Comparison of ENCODE assay signal across 14 mouse cellular contexts in the genomic region with DNA sequence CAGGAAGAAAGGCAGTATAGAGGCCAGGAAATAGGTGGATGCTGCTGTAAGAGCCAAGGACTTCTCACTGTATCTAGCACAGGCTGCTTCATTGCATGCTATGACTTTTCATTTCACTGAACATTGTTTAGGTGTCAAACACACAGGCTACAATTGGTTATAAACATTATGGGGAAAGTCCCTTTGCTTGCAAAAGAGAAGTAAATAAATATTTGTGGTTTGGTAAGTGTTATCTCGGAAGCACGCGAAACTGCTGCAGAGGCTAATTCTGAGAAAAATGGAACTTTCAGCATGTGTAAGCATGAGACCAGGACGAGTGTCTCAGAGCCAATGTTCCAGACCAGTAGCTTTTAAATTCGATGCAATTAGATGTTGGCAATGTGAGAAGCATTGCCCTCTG. TPM values are rescaled to one million over a fixed set of nuclear protein-coding genes. Genes with fewer than 3 reads are reported as not detected.
DNase-seq lines count a peak whose midpoint lies in the region; ATAC-seq and TF ChIP-seq lines count a peak whose summit lies in the region.
"Had no signal": no experiment of that assay in that cellular context is flagged by ENCODE, and none has a peak within 500 bp of the region (broad histone marks: within the 10 kb centered on the region; RNA-seq: fewer than 3 reads in every experiment).

No protein-coding gene starts in this region.

- peak; percentile 25 for DNase-seq in liver, adult 2 months (ENCODE audit: extremely low read depth, low read depth, low spot score)
- DNase-seq in MEL (ENCODE audit: low read depth, low spot score) = peak; percentile 66
- DNase-seq in forebrain, embryonic 14.5 days (ENCODE audit: low spot score) = no peak
- no peak for DNase-seq in lung, postnatal 0 days (ENCODE audit: low spot score)
- no peak for DNase-seq in urinary bladder, adult 2 months (ENCODE audit: low spot score)
- DNase-seq: adrenal gland, postnatal 36 days; liver, embryonic 13.5 days; lung, postnatal 14 days had no signal

- H3K79me2 ChIP-seq in liver, adult 2 months (ENCODE audit: control insufficient read depth, insufficient read depth, low read length) = no peaks in the 10 kb centered on the region
- no peaks in the 10 kb centered on the region for H3K79me2 ChIP-seq in MEL (ENCODE audit: control insufficient read depth, insufficient read depth, low read length, poor library complexity)

- H3K27ac ChIP-seq in liver, adult 2 months (replicated peaks; ENCODE audit: insufficient read depth, low read depth, low read length) = no peak overlapping the region
- H3K27ac ChIP-seq in liver, embryonic 12.5 days = no peak overlapping the region
- H3K27ac ChIP-seq in MEL (ENCODE audit: control insufficient read depth, low read depth, low read length) = peak overlapping the region; percentile 45
- H3K27ac ChIP-seq in forebrain, embryonic 14.5 days (ENCODE audit: low read depth, low read length) = no peak overlapping the region
- H3K27ac ChIP-seq in lung, postnatal 0 days (ENCODE audit: low read length) = no peak overlapping the region
- H3K27ac ChIP-seq: liver, embryonic 13.5 days; midbrain, embryonic 12.5 days had no signal

- no peaks in the 10 kb centered on the region for H3K27me3 ChIP-seq in liver, adult 2 months (ENCODE audit: control insufficient read depth, insufficient read depth, low read length)
- H3K27me3 ChIP-seq in liver, embryonic 12.5 days (replicated peaks) = no peaks in the 10 kb centered on the region
- no peaks in the 10 kb centered on the region for H3K27me3 ChIP-seq in MEL (ENCODE audit: control insufficient read depth in 1 of 2, insufficient read depth in 2 of 2, low read length in 2 of 2)
- H3K27me3 ChIP-seq in forebrain, embryonic 14.5 days (replicated peaks; ENCODE audit: control insufficient read depth, insufficient read depth, low read length) = no peaks in the 10 kb centered on the region
- H3K27me3 ChIP-seq in lung, postnatal 0 days (replicated peaks; ENCODE audit: insufficient read depth, low read length) = no peaks in the 10 kb centered on the region
- H3K27me3 ChIP-seq: liver, embryonic 13.5 days; midbrain, embryonic 12.5 days had no signal

- 15% methylated on average over 5 of the region's 5 CpGs for WGBS in liver, adult 2 months
- WGBS in liver, embryonic 12.5 days (ENCODE audit: insufficient replicate concordance) = 47% methylated on average over 5 of the region's 5 CpGs
- WGBS in forebrain, embryonic 14.5 days = 88% methylated on average over 5 of the region's 5 CpGs
- 48% methylated on average over 5 of the region's 5 CpGs for WGBS in lung, postnatal 0 days

- peaks cover 3% of the 10 kb centered on the region; the same call in 1 of the 2 replicates for H3K4me1 ChIP-seq in liver, adult 2 months (ENCODE audit: control insufficient read depth, insufficient read depth, low read length)
- peaks cover 6% of the 10 kb centered on the region; the same call in 1 of the 2 replicates for H3K4me1 ChIP-seq in liver, embryonic 12.5 days
- peaks cover 7 to 14% of the 10 kb centered on the region in 2 experiments for H3K4me1 ChIP-seq in MEL (ENCODE audit: control insufficient read depth in 1 of 2, insufficient read depth in 2 of 2, low read length in 2 of 2)
- no peaks in the 10 kb centered on the region for H3K4me1 ChIP-seq in forebrain, embryonic 14.5 days (ENCODE audit: control insufficient read depth, insufficient read depth, low read length)
- no peaks in the 10 kb centered on the region; the same call in 1 of the 2 replicates for H3K4me1 ChIP-seq in lung, postnatal 0 days (ENCODE audit: insufficient read depth, low read depth, low read length)
- H3K4me1 ChIP-seq: midbrain, embryonic 12.5 days had no signal

- H3K4me2 ChIP-seq in liver, embryonic 12.5 days = no peak overlapping the region
- H3K4me2 ChIP-seq in forebrain, embryonic 14.5 days (ENCODE audit: low read length) = no peak overlapping the region
- no peak overlapping the region for H3K4me2 ChIP-seq in lung, postnatal 0 days (replicated peaks; ENCODE audit: low read depth, low read length)
- H3K4me2 ChIP-seq: liver, embryonic 13.5 days; midbrain, embryonic 12.5 days had no signal

- no peak for TF ChIP-seq CTCF in liver, adult 2 months (IDR thresholded peaks at IDR 0.05; ENCODE audit: low read depth, low read length)
- TF ChIP-seq CTCF in MEL (IDR thresholded peaks at IDR 0.05 in 2 of 3, conservative IDR thresholded peaks at IDR 0.05 in 1 of 3; ENCODE audit: control insufficient read depth in 1 of 3, insufficient read depth in 1 of 3, low read depth in 2 of 3, low read length in 3 of 3, poor library complexity in 1 of 3, severe bottlenecking in 1 of 3) = no peak
- no peak for TF ChIP-seq CTCF in lung, postnatal 0 days (IDR thresholded peaks at IDR 0.05)

- peak; percentile 45 to 50; a peak in 2 of 4 replicates for TF ChIP-seq EP300 in MEL (IDR thresholded peaks at IDR 0.05; ENCODE audit: low read depth in 1 of 2, low read length in 2 of 2)
- TF ChIP-seq EP300 in lung, postnatal 0 days (IDR thresholded peaks at IDR 0.05) = no peak

- no peaks in the 10 kb centered on the region for H3K9me3 ChIP-seq in liver, embryonic 12.5 days (replicated peaks)
- H3K9me3 ChIP-seq in MEL (replicated peaks; ENCODE audit: insufficient read depth, low read length) = no peaks in the 10 kb centered on the region
- H3K9me3 ChIP-seq in forebrain, embryonic 14.5 days (replicated peaks; ENCODE audit: control insufficient read depth, low read length) = no peaks in the 10 kb centered on the region
- no peaks in the 10 kb centered on the region for H3K9me3 ChIP-seq in lung, postnatal 0 days (ENCODE audit: low read length)
- H3K9me3 ChIP-seq: liver, embryonic 13.5 days; midbrain, embryonic 12.5 days had no signal

- H3K9ac ChIP-seq in liver, adult 2 months (ENCODE audit: low read depth, low read length) = no peak overlapping the region
- no peak overlapping the region for H3K9ac ChIP-seq in liver, embryonic 12.5 days
- H3K9ac ChIP-seq in MEL (ENCODE audit: control insufficient read depth, low read depth, low read length, poor library complexity, severe bottlenecking) = peak overlapping the region; percentile 40; the same call in 1 of the 2 replicates
- no peak overlapping the region for H3K9ac ChIP-seq in forebrain, embryonic 14.5 days (ENCODE audit: low read length)
- no peak overlapping the region for H3K9ac ChIP-seq in lung, postnatal 0 days (replicated peaks; ENCODE audit: low read depth)
- H3K9ac ChIP-seq: liver, embryonic 13.5 days; midbrain, embryonic 12.5 days had no signal

- no peak for TF ChIP-seq RAD21 in MEL (IDR thresholded peaks at IDR 0.05; ENCODE audit: low read depth, low read length)

- no peak for ATAC-seq in liver, embryonic 12.5 days
- ATAC-seq in granulocyte monocyte progenitor cell, adult 5-6 weeks (replicated peaks; ENCODE audit: poor library complexity, severe bottlenecking) = peak; percentile 33; the same call in 1 of the 2 replicates
- ATAC-seq in neutrophil, adult 5-6 weeks (ENCODE audit: extremely low read depth, insufficient number of reproducible peaks, low FRiP score, poor library complexity, severe bottlenecking) = 0 out of 2 replicates have a peak, but pooled peaks have one; percentile 9
- no peak for ATAC-seq in forebrain, embryonic 14.5 days
- ATAC-seq in lung, postnatal 0 days = no peak
- ATAC-seq: hindbrain, embryonic 16.5 days had no signal

- TF ChIP-seq POLR2A in liver, adult 2 months (IDR thresholded peaks at IDR 0.05; ENCODE audit: extremely low read depth, insufficient read depth, low read length) = no peak
- TF ChIP-seq POLR2A in MEL (IDR thresholded peaks at IDR 0.05; ENCODE audit: control insufficient read depth in 1 of 2, insufficient read depth in 1 of 2, low read depth in 1 of 2, low read length in 2 of 2, poor library complexity in 1 of 2) = no peak

- no peaks in the 10 kb centered on the region for H3K36me3 ChIP-seq in liver, adult 2 months (ENCODE audit: control insufficient read depth, insufficient read depth, low read length)
- no peaks in the 10 kb centered on the region for H3K36me3 ChIP-seq in liver, embryonic 12.5 days
- H3K36me3 ChIP-seq in MEL (ENCODE audit: control insufficient read depth in 1 of 2, insufficient read depth in 2 of 2, low read length in 2 of 2) = peaks cover 0 to 17% of the 10 kb centered on the region in 2 experiments; a peak in 2 of 4 replicates
- no peaks in the 10 kb centered on the region for H3K36me3 ChIP-seq in forebrain, embryonic 14.5 days (ENCODE audit: control insufficient read depth, insufficient read depth, low read length)
- H3K36me3 ChIP-seq in lung, postnatal 0 days (ENCODE audit: insufficient read depth, low read length) = no peaks in the 10 kb centered on the region
- H3K36me3 ChIP-seq: liver, embryonic 13.5 days; midbrain, embryonic 12.5 days had no signal

- no peak overlapping the region for H3K4me3 ChIP-seq in liver, adult 2 months (ENCODE audit: insufficient read depth, low read depth, low read length)
- no peak overlapping the region for H3K4me3 ChIP-seq in liver, embryonic 12.5 days
- no peak overlapping the region for H3K4me3 ChIP-seq in MEL (ENCODE audit: control insufficient read depth in 1 of 2, insufficient read depth in 1 of 2, low read depth in 2 of 2, low read length in 2 of 2)
- H3K4me3 ChIP-seq in forebrain, embryonic 14.5 days (ENCODE audit: low read depth, low read length) = no peak overlapping the region
- H3K4me3 ChIP-seq in lung, postnatal 0 days (ENCODE audit: low read depth, low read length) = no peak overlapping the region
- H3K4me3 ChIP-seq: erythroblast, embryonic 14.5 days; liver, embryonic 13.5 days; midbrain, embryonic 12.5 days had no signal

RNA-seq across cellular contexts. Expression of a gene that starts 6.0 kb away (rescaled TPM):
- total RNA-seq in liver, adult 2 months (2014; rRNA removed) = 57.6 and 68.1 TPM in 2 replicates
- 49.1 and 50.3 TPM in 2 replicates for polyA plus RNA-seq in liver, adult 2 months (2012; rRNA removed)
- 154 and 159 TPM in 2 replicates for polyA plus RNA-seq in liver, embryonic 12.5 days (2016; fragmentation: Nextera tagmentation; extraction: Ambion mirVana)
- total RNA-seq in MEL (2012; rRNA removed) = 103 and 110 TPM in 2 replicates
- polyA plus RNA-seq in MEL (2012; ENCODE audit: insufficient read depth in 1 of 2, insufficient read length in 2 of 2, low read depth in 1 of 2, low replicate concordance in 2 of 2, missing spikeins in 1 of 2) = 100 to 1,000 TPM in 1 of 2 experiments, not detected in 1; 221 TPM
- 197 and 204 TPM in 2 replicates for total RNA-seq in granulocyte monocyte progenitor cell, adult 5-6 weeks (2014; fragmentation: Nextera tagmentation)
- total RNA-seq in granulocyte monocyte progenitor cell, adult 5-6 weeks (2017) = 272 and 305 TPM in 2 replicates
- 203 and 209 TPM in 2 replicates for total RNA-seq in neutrophil, adult 5-6 weeks (2017)
- 196 and 211 TPM in 2 replicates for polyA plus RNA-seq in forebrain, embryonic 14.5 days (2014; fragmentation: Nextera tagmentation; extraction: Ambion mirVana)
- polyA plus RNA-seq in lung, postnatal 0 days (2015; fragmentation: Nextera tagmentation; extraction: Ambion mirVana) = 177 and 179 TPM in 2 replicates
- 196 and 197 TPM in 2 replicates for polyA plus RNA-seq in urinary bladder, adult 2 months (2012; rRNA removed)

RNA-seq across cellular contexts. Expression of a gene that starts 30.2 kb away (rescaled TPM):
- total RNA-seq in liver, adult 2 months (2014; rRNA removed) = 18.7 and 23.4 TPM in 2 replicates
- 9.5 and 10.1 TPM in 2 replicates for polyA plus RNA-seq in liver, adult 2 months (2012; rRNA removed)
- 46.3 and 50.6 TPM in 2 replicates for polyA plus RNA-seq in liver, embryonic 12.5 days (2016; fragmentation: Nextera tagmentation; extraction: Ambion mirVana)
- total RNA-seq in MEL (2012; rRNA removed) = 18.8 and 21.5 TPM in 2 replicates
- 100 to 1,000 TPM in 1 of 2 experiments, 10 to 100 TPM in 1; 39.7 to 188 TPM for polyA plus RNA-seq in MEL (2012; ENCODE audit: insufficient read depth in 1 of 2, insufficient read length in 2 of 2, low read depth in 1 of 2, low replicate concordance in 2 of 2, missing spikeins in 1 of 2)
- 64.8 and 74.0 TPM in 2 replicates for total RNA-seq in granulocyte monocyte progenitor cell, adult 5-6 weeks (2014; fragmentation: Nextera tagmentation)
- total RNA-seq in granulocyte monocyte progenitor cell, adult 5-6 weeks (2017) = 75.9 and 87.8 TPM in 2 replicates
- 144 and 156 TPM in 2 replicates for total RNA-seq in neutrophil, adult 5-6 weeks (2017)
- 32.4 and 35.6 TPM in 2 replicates for polyA plus RNA-seq in forebrain, embryonic 14.5 days (2014; fragmentation: Nextera tagmentation; extraction: Ambion mirVana)
- 20.9 and 21.9 TPM in 2 replicates for polyA plus RNA-seq in lung, postnatal 0 days (2015; fragmentation: Nextera tagmentation; extraction: Ambion mirVana)
- polyA plus RNA-seq in urinary bladder, adult 2 months (2012; rRNA removed) = 35.4 and 52.6 TPM in 2 replicates

RNA-seq across cellular contexts. Expression of a gene that starts 54.2 kb away (rescaled TPM):
- 8.4 and 10.3 TPM in 2 replicates for total RNA-seq in liver, adult 2 months (2014; rRNA removed)
- 3.4 and 4.3 TPM in 2 replicates for polyA plus RNA-seq in liver, adult 2 months (2012; rRNA removed)
- 4.7 and 4.9 TPM in 2 replicates for polyA plus RNA-seq in liver, embryonic 12.5 days (2016; fragmentation: Nextera tagmentation; extraction: Ambion mirVana)
- total RNA-seq in MEL (2012; rRNA removed) = 2.7 and 3.9 TPM in 2 replicates
- 10 to 100 TPM in 1 of 2 experiments, not detected in 1; 11.0 TPM for polyA plus RNA-seq in MEL (2012; ENCODE audit: insufficient read depth in 1 of 2, insufficient read length in 2 of 2, low read depth in 1 of 2, low replicate concordance in 2 of 2, missing spikeins in 1 of 2)
- 2.6 and 3.5 TPM in 2 replicates for total RNA-seq in granulocyte monocyte progenitor cell, adult 5-6 weeks (2014; fragmentation: Nextera tagmentation)
- total RNA-seq in granulocyte monocyte progenitor cell, adult 5-6 weeks (2017) = 3.1 and 5.5 TPM in 2 replicates
- total RNA-seq in neutrophil, adult 5-6 weeks (2017) = 0.23 TPM in 1 of 2 replicates, not detected in the other
- polyA plus RNA-seq in forebrain, embryonic 14.5 days (2014; fragmentation: Nextera tagmentation; extraction: Ambion mirVana) = 14.5 and 20.3 TPM in 2 replicates
- polyA plus RNA-seq in lung, postnatal 0 days (2015; fragmentation: Nextera tagmentation; extraction: Ambion mirVana) = 35.9 and 47.2 TPM in 2 replicates
- polyA plus RNA-seq in urinary bladder, adult 2 months (2012; rRNA removed) = 38.7 and 44.8 TPM in 2 replicates
- polyA plus RNA-seq: erythroblast, embryonic 14.5 days had no signal

Comparison
In these comparisons a context has a peak if more than half of its experiments do, and no peak if none do; other contexts are left out.
1. DNase-seq: peak in liver, adult 2 months (single experiment) and MEL (single experiment); none in forebrain, embryonic 14.5 days (single experiment), lung, postnatal 0 days (single experiment) and urinary bladder, adult 2 months (single experiment).
2. ATAC-seq: peak in granulocyte monocyte progenitor cell, adult 5-6 weeks (single experiment) and neutrophil, adult 5-6 weeks (single experiment); none in liver, embryonic 12.5 days (single experiment), forebrain, embryonic 14.5 days (single experiment) and lung, postnatal 0 days (single experiment).